In genomic region chr17:87974629-87975228, GRCm38 (mm10) we compare ENCODE assay signal across 7 mouse cellular contexts. TPM values are rescaled to one million over a fixed set of nuclear protein-coding genes. Genes with fewer than 3 reads are reported as not detected.
DNase-seq lines count a peak whose midpoint lies in the region; ATAC-seq lines count a peak whose summit lies in the region.

TSS of gene Msh6 (plus strand) at chr17:87975062.

- H3K27me3 ChIP-seq in intestine, embryonic 15.5 days (replicated peaks): no peaks in the 10 kb centered on the region
- peaks cover 5% of the 10 kb centered on the region; the same call in 1 of the 2 replicates for H3K27me3 ChIP-seq in midbrain, embryonic 10.5 days (ENCODE audit: low read depth, poor library complexity, severe bottlenecking)

- H3K36me3 ChIP-seq in intestine, embryonic 15.5 days: peaks cover 4% of the 10 kb centered on the region; the same call in 1 of the 2 replicates
- peaks cover 33% of the 10 kb centered on the region for H3K36me3 ChIP-seq in midbrain, embryonic 10.5 days

- no peaks in the 10 kb centered on the region for H3K9me3 ChIP-seq in intestine, embryonic 15.5 days
- H3K9me3 ChIP-seq in midbrain, embryonic 10.5 days (replicated peaks): no peaks in the 10 kb centered on the region

- peak within 1 kb of the TSS; percentile 94 for H3K9ac ChIP-seq in intestine, embryonic 15.5 days

- peaks cover 12% of the 10 kb centered on the region; the same call in 1 of the 2 replicates for H3K4me1 ChIP-seq in intestine, embryonic 15.5 days (replicated peaks)
- peaks cover 36% of the 10 kb centered on the region for H3K4me1 ChIP-seq in midbrain, embryonic 10.5 days

- WGBS in intestine, embryonic 15.5 days: under 1% methylated on average over 63 of the region's 63 CpGs
- under 1% methylated on average over 63 of the region's 63 CpGs for WGBS in midbrain, embryonic 10.5 days

- peak; percentile 99 for ATAC-seq in intestine, embryonic 15.5 days

- peak within 1 kb of the TSS; percentile 89 for H3K27ac ChIP-seq in intestine, embryonic 15.5 days
- H3K27ac ChIP-seq in midbrain, embryonic 10.5 days (replicated peaks): peak within 1 kb of the TSS; percentile 96

- peak within 1 kb of the TSS; percentile 75 for H3K4me2 ChIP-seq in intestine, embryonic 15.5 days (replicated peaks)

- intact Hi-C loops in left cerebral cortex, postnatal 25 days (cut with DNase I): no loop called here

- peak within 1 kb of the TSS; percentile 98 for H3K4me3 ChIP-seq in intestine, embryonic 15.5 days (replicated peaks)
- H3K4me3 ChIP-seq in midbrain, embryonic 10.5 days: peak within 1 kb of the TSS; percentile 99

- peak; percentile 89 to 95 for DNase-seq in adrenal gland, adult (ENCODE audit: inconsistent age in 2 of 2, low spot score in 1 of 2)
- peak; percentile 96 for DNase-seq in embryo, embryonic 10.5 days (ENCODE audit: low spot score)
- DNase-seq in gastrocnemius, postnatal 25 days: peak; percentile 95
- peak; percentile 84 to 86 for DNase-seq in left cerebral cortex, postnatal 25 days (ENCODE audit: low spot score in 2 of 2)
- DNase-seq in midbrain, embryonic 10.5 days (ENCODE audit: low spot score): peak; percentile 93
- DNase-seq in right cerebral cortex, postnatal 4 days: peak; percentile 87

RNA-seq across cellular contexts. Expression of gene Msh6, which starts in this region (rescaled TPM):
- total RNA-seq in gastrocnemius, postnatal 25 days (2021): 1 to 10 TPM; 3.4 to 3.6 TPM
- 42.9 and 45.2 TPM in 2 replicates for polyA plus RNA-seq in intestine, embryonic 15.5 days (2015; fragmentation: Nextera tagmentation; extraction: Ambion mirVana)
- 10 to 100 TPM; 12.9 to 14.4 TPM for total RNA-seq in left cerebral cortex, postnatal 25 days (2021)
- polyA plus RNA-seq in midbrain, embryonic 10.5 days (2016; fragmentation: Nextera tagmentation; extraction: Ambion mirVana): 91.3 and 95.8 TPM in 2 replicates

Comparison
In these comparisons a context has a peak if more than half of its experiments do, and no peak if none do; other contexts are left out.
1. Peak in every context shown above with its lines: DNase-seq, ATAC-seq, H3K4me3 ChIP-seq and H3K27ac ChIP-seq.